Mouse (Mus musculus) ovary, postnatal 14 days (tissue): ENCODE results near the gene Olfr552.
A peak's percentile ranks its signal among the peaks of the same experiment; 100 is the strongest.
"Not testable (repeated sequence)": the region's sequence is repeated elsewhere in the genome, so short reads cannot be mapped to it uniquely, and the experiment has no call there.

Experiments used
- DNase-seq: peaks from one replicate; pipeline ENCODE4 v3.0.0; 2022; ENCODE audit warnings: low spot score

The Olfr552 gene

GRCm38 (mm10) chr7:102597378-102598031, at the start of gene Olfr552:
Olfr552 (plus strand) TSS chr7:102597770.
- no peak for DNase-seq

- no peak for DNase-seq
Observed at GRCm38 (mm10) chr7:102549570-102549969, 48.0 kb upstream of the Olfr552 start, which contains the start of gene Olfr549. Olfr549 (plus strand) TSS chr7:102549870.

GRCm38 (mm10) chr7:102553279-102553678, 44.3 kb upstream of the Olfr552 start:
- DNase-seq, result no peak

GRCm38 (mm10) chr7:102564999-102565997, 32.3 kb upstream of the Olfr552 start, which contains the start of gene Trim21:
Trim21 (minus strand) TSS chr7:102565486.
- DNase-seq, result peak; percentile 73

DNA sequence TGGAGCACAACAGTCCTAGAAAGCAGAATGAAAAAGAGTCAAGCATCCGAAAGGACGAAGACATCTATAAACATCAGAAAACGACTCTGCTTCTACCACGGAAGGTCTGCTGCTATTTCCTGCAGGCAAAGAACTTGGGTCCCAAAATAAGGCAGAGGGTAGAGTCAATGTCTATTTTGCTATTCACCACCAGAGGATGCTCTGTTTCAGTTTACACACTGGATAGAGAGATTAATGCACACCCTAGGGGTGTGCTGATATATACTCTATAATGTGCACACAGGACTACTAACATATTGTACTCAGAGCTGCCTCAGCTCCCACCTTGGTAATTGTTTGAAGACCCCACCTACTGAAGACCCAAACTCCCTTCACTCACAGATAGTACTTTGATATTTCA, 31.4 kb upstream of the Olfr552 start:
- no peak for DNase-seq

GRCm38 (mm10) chr7:102571142-102571541, 26.4 kb upstream of the Olfr552 start, which contains the start of gene Olfr550:
Olfr550 (plus strand) TSS chr7:102571442.
- no peak for DNase-seq

DNA sequence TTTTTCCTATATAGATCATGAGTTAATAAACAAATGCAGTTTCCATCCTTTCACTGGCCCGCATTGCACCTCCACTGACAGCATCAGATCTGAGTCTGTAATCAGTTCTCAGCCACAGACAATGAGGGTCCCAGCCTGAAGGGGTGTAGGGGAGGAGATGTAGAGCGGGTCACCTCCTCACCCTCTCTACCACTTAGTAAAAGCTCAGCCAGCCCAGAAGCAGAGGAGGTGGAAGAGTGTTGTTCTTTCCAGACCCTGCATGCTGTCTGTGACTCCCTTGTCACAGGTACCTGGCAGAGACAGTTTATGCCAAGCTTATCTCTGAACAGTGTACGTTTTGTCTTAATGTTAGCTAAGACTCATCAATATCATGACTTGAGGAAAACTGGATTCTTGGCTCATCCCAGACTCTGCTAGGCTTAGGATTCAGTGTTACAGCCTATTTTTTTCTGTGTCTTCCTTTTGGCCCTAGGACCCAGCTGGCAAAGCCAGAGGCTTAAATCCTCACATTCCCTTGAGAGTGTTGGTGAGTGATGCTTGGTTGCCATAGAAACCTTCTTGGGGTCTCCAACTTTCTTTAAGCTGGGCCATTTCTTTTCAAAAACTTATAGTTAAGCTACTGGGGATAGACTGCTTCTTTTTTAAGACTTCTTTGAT, 24.3 kb upstream of the Olfr552 start:
- DNase-seq, result no peak

DNA sequence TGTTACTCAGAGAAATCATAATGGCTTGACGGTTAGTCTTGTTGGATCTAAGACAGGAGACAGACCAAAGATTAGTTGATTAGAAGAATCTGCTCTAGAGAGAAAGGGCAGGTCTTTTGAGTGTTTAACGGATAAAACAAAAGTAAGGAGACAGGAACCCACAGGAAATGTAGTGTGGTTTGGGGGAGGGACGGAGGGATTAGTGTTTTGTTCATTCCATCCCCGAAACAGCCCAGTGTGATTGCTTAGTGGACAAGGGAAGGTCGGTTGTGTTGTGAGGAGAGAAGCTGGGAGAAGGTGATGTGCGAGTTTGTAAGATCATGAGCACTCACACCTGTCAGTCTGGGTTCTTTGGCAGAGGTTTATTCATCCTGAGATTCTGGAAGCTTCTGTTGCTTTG, 21.6 kb upstream of the Olfr552 start:
- DNase-seq, result no peak

GRCm38 (mm10) chr7:102591786-102592185, 5.8 kb upstream of the Olfr552 start, which contains the start of gene Olfr551:
Olfr551 (minus strand) TSS chr7:102591886.
- no peak for DNase-seq

GRCm38 (mm10) chr7:102618118-102618517, 20.5 kb downstream of the Olfr552 start, which contains the start of gene Olfr553:
Olfr553 (minus strand) TSS chr7:102618218.
- DNase-seq, result no peak

- no peak for DNase-seq
Observed at GRCm38 (mm10) chr7:102619608-102620007, 22.0 kb downstream of the Olfr552 start.

DNA sequence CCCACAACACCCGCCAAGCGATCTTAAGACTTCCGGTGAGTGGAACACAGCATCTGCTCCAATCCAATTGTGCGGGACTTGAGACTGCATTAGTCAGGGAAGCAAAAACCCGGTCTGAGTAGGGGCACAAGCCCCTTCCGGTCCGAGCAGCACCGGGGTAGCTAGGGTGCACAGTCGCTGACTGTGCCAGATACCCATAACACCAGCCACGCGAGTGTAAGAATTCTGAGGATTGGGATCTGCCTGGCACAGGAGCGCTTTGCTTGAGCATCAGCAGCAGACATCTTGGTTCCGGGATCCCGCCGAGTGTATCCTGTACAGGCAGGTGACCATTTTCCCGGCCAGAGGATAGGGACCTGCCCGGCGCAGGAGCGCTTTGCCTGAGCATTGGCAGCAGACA, 22.8 kb downstream of the Olfr552 start:
- not testable (repeated sequence) for DNase-seq

- DNase-seq, result peak; percentile 40
Observed at GRCm38 (mm10) chr7:102636665-102637064, 39.1 kb downstream of the Olfr552 start.

GRCm38 (mm10) chr7:102638132-102638531, 40.6 kb downstream of the Olfr552 start, which contains the start of gene Olfr554:
Olfr554 (plus strand) TSS chr7:102638432.
- no peak for DNase-seq

- DNase-seq, result not testable (repeated sequence)
Observed at GRCm38 (mm10) chr7:102644945-102645344, 47.4 kb downstream of the Olfr552 start.
